Mouse (Mus musculus) lung, embryonic 15.5 days (tissue): Measurements from ENCODE around the gene Sord. TPM values are rescaled to one million over a fixed set of nuclear protein-coding genes. Genes with fewer than 3 reads are reported as not detected.

Experiments used
- ATAC-seq: fragments of 200-750 bp; cut with Nextera tagmentation; 2 replicates; pipeline ENCODE4 v1.8.0; 2017; ENCODE audit warnings: moderate number of reproducible peaks, borderline replicate concordance; ENCODE audit not compliant: low FRiP score, low TSS enrichment; ENCODE audit errors: extremely low read depth
- H3K27ac ChIP-seq: fragments of 300-500 bp; sonication (generic); 2 replicates; pipeline ENCODE4 v1.5.1; 2015; ENCODE audit warnings: moderate library complexity, mild to moderate bottlenecking, inconsistent platforms
- H3K27me3 ChIP-seq: fragments of 300-500 bp; sonication (generic); 2 replicates; pipeline ENCODE4 v1.6.1; 2015; ENCODE audit warnings: inconsistent platforms
- H3K36me3 ChIP-seq: fragments of 300-500 bp; sonication (generic); 2 replicates; pipeline ENCODE4 v1.6.1; 2015; ENCODE audit warnings: inconsistent platforms
- H3K4me1 ChIP-seq: fragments of 300-500 bp; sonication (generic); 2 replicates; pipeline ENCODE4 v1.6.1; 2015; ENCODE audit warnings: inconsistent platforms
- H3K4me2 ChIP-seq: fragments of 300-500 bp; sonication (generic); 2 replicates; pipeline ENCODE4 v1.6.1; 2015; ENCODE audit warnings: inconsistent platforms, mild to moderate bottlenecking, moderate library complexity
- H3K4me3 ChIP-seq: fragments of 300-500 bp; sonication (generic); 2 replicates; pipeline ENCODE4 v1.5.1; 2015; ENCODE audit warnings: mild to moderate bottlenecking, inconsistent platforms
- H3K9ac ChIP-seq: fragments of 300-500 bp; sonication (generic); 2 replicates; pipeline ENCODE4 v1.6.1; 2015; ENCODE audit warnings: inconsistent platforms
- H3K9me3 ChIP-seq: fragments of 300-500 bp; sonication (generic); 2 replicates; pipeline ENCODE4 v1.6.1; 2016; ENCODE audit warnings: inconsistent platforms
- WGBS: fragments of 180-500 bp; shearing (Covaris S2); methylation state at CpG from one replicate; pipeline ENCODE4 v1.1.7; 2015; 5-methylcytosine and 5-hydroxymethylcytosine counted together
- polyA plus RNA-seq: library from polyadenylated mRNA; unstranded; fragments of >200 nt; fragmentation: Nextera tagmentation; extraction: Ambion mirVana; gene quantifications from 2 replicates; pipeline ENCODE4 v1.2.1, GENCODE M21; 2015

Sord gene
- polyA plus RNA-seq, 1 experiment from 2014 or later = 21.7 TPM

GRCm38 (mm10) chr2:122241935-122242334 is 7.4 kb downstream of the Sord start:
- Histone ChIP-seq H3K27ac (no peak overlapping the region), H3K27me3 (no peaks in the 10 kb centered on the region), H3K4me2 (no peak overlapping the region), H3K36me3 (no peaks in the 10 kb centered on the region), H3K4me3 (no peak overlapping the region), H3K9ac (no peak overlapping the region), H3K4me1 (no peaks in the 10 kb centered on the region), H3K9me3 (no peaks in the 10 kb centered on the region)
- no peak for ATAC-seq
- 51% methylated on average over 6 of the region's 6 CpGs for WGBS

- H3K4me3 ChIP-seq = no peak overlapping the region
- H3K27me3 ChIP-seq = no peaks in the 10 kb centered on the region
- ATAC-seq = peak; percentile 42; the same call in 1 of the 2 replicates
- H3K27ac ChIP-seq = no peak overlapping the region
- no peaks in the 10 kb centered on the region for H3K4me1 ChIP-seq
- WGBS = 10% methylated on average over 3 of the region's 3 CpGs
- H3K9me3 ChIP-seq = no peaks in the 10 kb centered on the region
- H3K9ac ChIP-seq = no peak overlapping the region
- no peaks in the 10 kb centered on the region for H3K36me3 ChIP-seq
- H3K4me2 ChIP-seq = no peak overlapping the region
Measured at GRCm38 (mm10) chr2:122243671-122244131, 9.2 kb downstream of the Sord start.

GRCm38 (mm10) chr2:122247786-122248185 is 13.2 kb downstream of the Sord start:
- ATAC-seq = no peak
- H3K27ac ChIP-seq = no peak overlapping the region
- H3K9me3 ChIP-seq = no peaks in the 10 kb centered on the region
- no peaks in the 10 kb centered on the region for H3K4me1 ChIP-seq
- no peak overlapping the region for H3K4me3 ChIP-seq
- no peaks in the 10 kb centered on the region for H3K27me3 ChIP-seq
- no peak overlapping the region for H3K4me2 ChIP-seq
- H3K36me3 ChIP-seq = no peaks in the 10 kb centered on the region
- H3K9ac ChIP-seq = no peak overlapping the region
- WGBS = 69% methylated on average over 10 of the region's 10 CpGs

- H3K36me3 ChIP-seq = no peaks in the 10 kb centered on the region
- ATAC-seq = no peak
- no peak overlapping the region for H3K4me3 ChIP-seq
- H3K27ac ChIP-seq = no peak overlapping the region
- no peaks in the 10 kb centered on the region for H3K9me3 ChIP-seq
- H3K27me3 ChIP-seq = no peaks in the 10 kb centered on the region
- no peak overlapping the region for H3K9ac ChIP-seq
- no peaks in the 10 kb centered on the region for H3K4me1 ChIP-seq
- no peak overlapping the region for H3K4me2 ChIP-seq
- WGBS = 92% methylated on average over 5 of the region's 5 CpGs
Measured at GRCm38 (mm10) chr2:122255997-122256396, 21.4 kb downstream of the Sord start.

- ATAC-seq = no peak
- H3K9ac ChIP-seq = no peak overlapping the region
- no peaks in the 10 kb centered on the region for H3K4me1 ChIP-seq
- 85% methylated on average over 5 of the region's 5 CpGs for WGBS
- no peaks in the 10 kb centered on the region for H3K27me3 ChIP-seq
- H3K4me2 ChIP-seq = no peak overlapping the region
- H3K27ac ChIP-seq = no peak overlapping the region
- no peak overlapping the region for H3K4me3 ChIP-seq
- no peaks in the 10 kb centered on the region for H3K9me3 ChIP-seq
- H3K36me3 ChIP-seq = no peaks in the 10 kb centered on the region
Measured at GRCm38 (mm10) chr2:122260729-122261128, 26.2 kb downstream of the Sord start.

- ATAC-seq = no peak
- no peaks in the 10 kb centered on the region for H3K27me3 ChIP-seq
- H3K27ac ChIP-seq = no peak overlapping the region
- H3K9me3 ChIP-seq = no peaks in the 10 kb centered on the region
- no peaks in the 10 kb centered on the region for H3K36me3 ChIP-seq
- 74% methylated on average over 3 of the region's 3 CpGs for WGBS
- no peak overlapping the region for H3K4me3 ChIP-seq
- H3K4me1 ChIP-seq = no peaks in the 10 kb centered on the region
- no peak overlapping the region for H3K9ac ChIP-seq
- no peak overlapping the region for H3K4me2 ChIP-seq
Measured at GRCm38 (mm10) chr2:122264690-122265089, 30.1 kb downstream of the Sord start.

GRCm38 (mm10) chr2:122266407-122267193 is 32.1 kb downstream of the Sord start:
- Histone ChIP-seq H3K27ac (no peak overlapping the region), H3K36me3 (no peaks in the 10 kb centered on the region), H3K4me2 (no peak overlapping the region), H3K27me3 (no peaks in the 10 kb centered on the region), H3K9ac (no peak overlapping the region), H3K4me3 (no peak overlapping the region), H3K4me1 (no peaks in the 10 kb centered on the region), H3K9me3 (no peaks in the 10 kb centered on the region)
- WGBS = 74% methylated on average over 7 of the region's 7 CpGs
- no peak for ATAC-seq

- Histone ChIP-seq H3K4me3 (no peak overlapping the region), H3K4me1 (no peaks in the 10 kb centered on the region), H3K4me2 (no peak overlapping the region), H3K27ac (no peak overlapping the region), H3K36me3 (no peaks in the 10 kb centered on the region), H3K27me3 (no peaks in the 10 kb centered on the region), H3K9ac (no peak overlapping the region), H3K9me3 (no peaks in the 10 kb centered on the region)
- WGBS = 63% methylated on average over 3 of the region's 3 CpGs
- ATAC-seq = no peak
Measured at GRCm38 (mm10) chr2:122278769-122279168, 44.2 kb downstream of the Sord start.

- H3K4me1 ChIP-seq = no peaks in the 10 kb centered on the region
- no peaks in the 10 kb centered on the region for H3K27me3 ChIP-seq
- no peak overlapping the region for H3K4me3 ChIP-seq
- no peak overlapping the region for H3K4me2 ChIP-seq
- 44% methylated on average over 9 of the region's 9 CpGs for WGBS
- no peak overlapping the region for H3K27ac ChIP-seq
- no peak overlapping the region for H3K9ac ChIP-seq
- H3K9me3 ChIP-seq = no peaks in the 10 kb centered on the region
- no peak for ATAC-seq
- no peaks in the 10 kb centered on the region for H3K36me3 ChIP-seq
Measured at GRCm38 (mm10) chr2:122284091-122284490, 49.5 kb downstream of the Sord start.

- no peak overlapping the region for H3K9ac ChIP-seq
- H3K4me1 ChIP-seq = no peaks in the 10 kb centered on the region
- no peak for ATAC-seq
- no peaks in the 10 kb centered on the region for H3K9me3 ChIP-seq
- no peak overlapping the region for H3K4me3 ChIP-seq
- 44% methylated on average over 7 of the region's 7 CpGs for WGBS
- no peaks in the 10 kb centered on the region for H3K36me3 ChIP-seq
- no peak overlapping the region for H3K27ac ChIP-seq
- H3K4me2 ChIP-seq = no peak overlapping the region
- H3K27me3 ChIP-seq = no peaks in the 10 kb centered on the region
Measured at GRCm38 (mm10) chr2:122286137-122286536, 51.6 kb downstream of the Sord start.

GRCm38 (mm10) chr2:122294916-122295315 is 60.4 kb downstream of the Sord start:
- no peaks in the 10 kb centered on the region for H3K9me3 ChIP-seq
- no peak overlapping the region for H3K27ac ChIP-seq
- peaks cover 14% of the 10 kb centered on the region for H3K4me1 ChIP-seq
- H3K27me3 ChIP-seq = peaks cover 68% of the 10 kb centered on the region
- H3K4me3 ChIP-seq = no peak overlapping the region
- no peak overlapping the region for H3K4me2 ChIP-seq
- no peak for ATAC-seq
- no peaks in the 10 kb centered on the region for H3K36me3 ChIP-seq
- H3K9ac ChIP-seq = no peak overlapping the region
- WGBS = 10% methylated on average over 7 of the region's 7 CpGs

GRCm38 (mm10) chr2:122297271-122298095 is 62.9 kb downstream of the Sord start:
- peaks cover 94% of the 10 kb centered on the region for H3K27me3 ChIP-seq
- no peaks in the 10 kb centered on the region for H3K36me3 ChIP-seq
- ATAC-seq = no peak
- no peak overlapping the region for H3K4me3 ChIP-seq
- WGBS = 2% methylated on average over 35 of the region's 35 CpGs
- H3K4me1 ChIP-seq = peaks cover 27% of the 10 kb centered on the region
- H3K27ac ChIP-seq = no peak overlapping the region
- H3K9me3 ChIP-seq = no peaks in the 10 kb centered on the region
- no peak overlapping the region for H3K9ac ChIP-seq
- peak overlapping the region; percentile 19; the same call in 1 of the 2 replicates for H3K4me2 ChIP-seq
